Mouse (Mus musculus) inflammation-experienced regulatory T-cells, adult 16 weeks (primary cell): ENCODE data around the gene Zmat1. TPM values are rescaled to one million over a fixed set of nuclear protein-coding genes. Genes with fewer than 3 reads are reported as not detected.

ENCODE experiments used
- polyA plus RNA-seq: library from polyadenylated mRNA; unstranded; fragments of 100-300 nt; shearing (Covaris generic); gene quantifications from one replicate; pipeline ENCODE4 v1.2.1, GENCODE M21; 2017

The Zmat1 gene
- polyA plus RNA-seq: 8.3 TPM

DNA sequence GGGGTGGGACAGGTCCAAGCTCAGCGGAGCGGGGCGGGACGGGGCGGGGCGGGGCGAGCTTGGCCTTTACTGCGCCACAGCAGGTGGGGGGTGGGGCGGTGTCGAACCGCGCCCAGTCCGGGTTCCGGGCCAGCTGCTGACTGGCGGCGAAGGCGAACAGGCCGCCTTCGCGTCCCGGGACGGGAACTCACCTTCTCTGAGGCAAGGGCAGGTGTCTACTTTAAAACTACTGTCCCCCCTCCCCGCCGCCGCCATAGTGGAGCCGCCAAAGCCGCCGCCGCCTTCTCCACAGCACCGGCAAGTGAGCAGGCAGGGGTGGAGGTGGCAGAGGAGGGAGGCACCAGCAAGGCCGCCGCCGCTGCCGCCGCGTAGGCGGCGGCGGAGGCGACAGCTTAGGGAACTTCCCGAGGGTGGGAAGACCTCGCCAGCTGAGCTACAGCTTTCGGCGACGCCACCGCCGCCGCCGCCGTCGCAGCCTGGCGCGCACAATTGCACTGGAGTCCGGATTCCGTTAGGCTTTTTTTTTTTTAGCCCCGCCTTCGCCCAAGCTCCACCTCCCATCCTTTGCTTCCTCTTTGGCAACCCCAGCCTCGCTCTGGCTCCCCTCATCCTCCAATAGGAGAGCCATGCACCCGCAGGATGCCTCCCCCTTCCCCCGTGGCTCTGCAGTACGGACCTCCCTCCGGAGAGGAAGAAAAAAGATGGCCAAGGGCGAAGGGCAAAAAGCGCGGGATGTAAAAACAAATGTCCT is at the start of gene Zmat1:
Zmat1 (minus strand) TSS at position 490 of the 751 bp plus-strand sequence.

DNA sequence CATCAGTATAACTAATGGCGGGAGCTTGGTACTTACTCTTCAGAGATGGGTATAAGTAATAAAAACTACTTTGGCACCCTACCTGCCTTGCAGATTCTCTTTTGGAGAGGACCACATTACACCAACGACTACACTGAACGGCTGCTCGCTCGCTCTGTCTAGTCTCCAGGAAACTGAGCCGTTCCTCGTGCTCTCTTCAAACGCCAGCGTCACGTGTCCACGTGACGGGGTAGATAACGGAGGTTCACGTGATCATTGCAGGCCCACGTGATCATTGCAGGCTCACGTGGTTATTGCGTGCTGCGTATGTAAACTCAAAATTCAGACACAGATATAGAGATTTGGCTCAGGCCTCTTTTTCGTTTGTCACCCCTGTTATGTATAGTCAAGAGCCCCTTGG is 44.5 kb downstream of the Zmat1 start, which contains the start of gene Nxf2:
Nxf2 (minus strand) TSS at position 209 of the 400 bp plus-strand sequence.

Other genes starting within 250 kb of the Zmat1 start
- gene Armcx2, start 200.0 kb downstream of the Zmat1 start, polyA plus RNA-seq: 12.0 TPM
- gene Nxf2, start 44.5 kb downstream of the Zmat1 start, polyA plus RNA-seq: 0.37 TPM
- gene Gm15023, start 168.4 kb upstream of the Zmat1 start, polyA plus RNA-seq: not detected
- not detected for gene Tceal6, start 201.5 kb upstream of the Zmat1 start, polyA plus RNA-seq